Mouse (Mus musculus): ENCODE data around the gene Nudt16l1. TPM values are rescaled to one million over a fixed set of nuclear protein-coding genes. Genes with fewer than 3 reads are reported as not detected.

The Nudt16l1 gene
- 117 and 119 TPM in 2 replicates for polyA plus RNA-seq (2012; rRNA removed)

DNA sequence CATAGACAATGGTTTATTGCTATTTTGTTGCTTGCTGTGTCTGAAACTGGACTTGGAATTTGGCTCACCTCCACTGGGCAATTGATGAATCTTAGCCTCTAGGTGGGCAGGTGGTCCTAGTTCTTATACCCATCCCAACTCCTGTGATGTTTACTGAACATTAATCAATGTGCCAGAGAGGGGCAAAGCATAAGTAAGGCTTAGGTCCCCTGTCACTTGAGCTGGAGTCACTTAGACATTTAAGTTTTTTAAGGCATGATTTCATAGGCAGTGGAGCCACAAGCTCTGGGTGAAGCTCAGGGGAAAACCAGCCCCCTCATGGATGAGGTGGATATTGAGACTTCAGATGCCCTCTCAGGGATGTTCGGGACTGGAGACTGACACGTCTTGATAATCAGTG, at the start of gene Nudt16l1:
Nudt16l1 (plus strand) TSS at position 301 of the 400 bp plus-strand sequence.

GRCm38 (mm10) chr16:4963797-4964709, 25.5 kb downstream of the Nudt16l1 start, which contains the start of gene Anks3:
Anks3 (minus strand) TSS chr16:4964205.

Other genes starting within 250 kb of the Nudt16l1 start
- 11.6 and 17.5 TPM in 2 replicates for gene Nmral1, start 219.4 kb upstream of the Nudt16l1 start, polyA plus RNA-seq (2012; rRNA removed)
- 23.8 and 26.3 TPM in 2 replicates for gene Hmox2, start 212.4 kb upstream of the Nudt16l1 start, polyA plus RNA-seq (2012; rRNA removed)
- gene Cdip1, start 148.5 kb upstream of the Nudt16l1 start, polyA plus RNA-seq (2012; rRNA removed), result 174 and 176 TPM in 2 replicates
- 0.67 and 2.1 TPM in 2 replicates for gene 4930562C15Rik, start 103.3 kb upstream of the Nudt16l1 start, polyA plus RNA-seq (2012; rRNA removed)
- gene Ubald1, start 58.4 kb upstream of the Nudt16l1 start, polyA plus RNA-seq (2012; rRNA removed), result 52.7 and 57.2 TPM in 2 replicates
- 193 and 194 TPM in 2 replicates for gene Mgrn1, start 52.5 kb upstream of the Nudt16l1 start, polyA plus RNA-seq (2012; rRNA removed)
- 77.8 and 90.4 TPM in 2 replicates for gene Anks3, start 25.4 kb downstream of the Nudt16l1 start, polyA plus RNA-seq (2012; rRNA removed)
- gene Sept12, start 59.1 kb downstream of the Nudt16l1 start, polyA plus RNA-seq (2012; rRNA removed), result 0.18 and 0.52 TPM in 2 replicates
- gene Smim22, start 68.5 kb downstream of the Nudt16l1 start, polyA plus RNA-seq (2012; rRNA removed), result 37.0 and 63.4 TPM in 2 replicates
- gene Rogdi, start 74.8 kb downstream of the Nudt16l1 start, polyA plus RNA-seq (2012; rRNA removed), result 117 and 151 TPM in 2 replicates
- gene Glyr1, start 111.1 kb downstream of the Nudt16l1 start, polyA plus RNA-seq (2012; rRNA removed), result 58.9 and 68.7 TPM in 2 replicates
- 35.8 and 43.4 TPM in 2 replicates for gene Ubn1, start 111.3 kb downstream of the Nudt16l1 start, polyA plus RNA-seq (2012; rRNA removed)
- gene Ppl, start 193.7 kb downstream of the Nudt16l1 start, polyA plus RNA-seq (2012; rRNA removed), result 3.4 and 3.5 TPM in 2 replicates
- gene Sec14l5, start 208.3 kb downstream of the Nudt16l1 start, polyA plus RNA-seq (2012; rRNA removed), result 0.81 and 0.83 TPM in 2 replicates